Mouse (Mus musculus) embryonic facial prominence, embryonic 11.5 days (tissue): ENCODE results near the gene Lipc. TPM values are rescaled to one million over a fixed set of nuclear protein-coding genes. Genes with fewer than 3 reads are reported as not detected.

Experiments used
- ATAC-seq: fragments of 200-750 bp; cut with Nextera tagmentation; replicated peaks from 2 replicates; pipeline ENCODE4 v1.8.0; 2017; ENCODE audit warnings: low read depth; ENCODE audit not compliant: insufficient number of reproducible peaks, low FRiP score, low TSS enrichment
- DNase-seq: peaks from one replicate; pipeline ENCODE4 v3.0.0-alpha.2; 2015; ENCODE audit warnings: low spot score
- H3K27ac ChIP-seq: fragments of 300-500 bp; sonication (generic); replicated peaks from 2 replicates; pipeline ENCODE4 v1.5.1; 2014; ENCODE audit warnings: mild to moderate bottlenecking, low read depth, low read length, control low read depth
- H3K27me3 ChIP-seq: fragments of 300-500 bp; sonication (generic); 2 replicates; pipeline ENCODE4 v1.6.1; 2014; ENCODE audit warnings: mild to moderate bottlenecking, low read length, moderate library complexity, mixed read lengths; ENCODE audit not compliant: control insufficient read depth, insufficient read depth
- H3K36me3 ChIP-seq: fragments of 300-500 bp; sonication (generic); replicated peaks from 2 replicates; pipeline ENCODE4 v1.6.1; 2014; ENCODE audit warnings: low read depth, mild to moderate bottlenecking, low read length, moderate library complexity, mixed read lengths; ENCODE audit not compliant: control insufficient read depth, insufficient read depth
- H3K4me1 ChIP-seq: fragments of 300-500 bp; sonication (generic); 2 replicates; pipeline ENCODE4 v1.6.1; 2014; ENCODE audit warnings: low read length, mixed read lengths; ENCODE audit not compliant: control insufficient read depth, insufficient read depth
- H3K4me2 ChIP-seq: fragments of 300-500 bp; sonication (generic); 2 replicates; pipeline ENCODE4 v1.6.1; 2014; ENCODE audit warnings: low read depth, mild to moderate bottlenecking, control low read depth, low read length, moderate library complexity
- H3K4me3 ChIP-seq: fragments of 300-500 bp; sonication (generic); 2 replicates; pipeline ENCODE4 v1.5.1; 2014; ENCODE audit warnings: low read depth, low read length, control low read depth
- H3K9ac ChIP-seq: fragments of 300-500 bp; sonication (generic); replicated peaks from 2 replicates; pipeline ENCODE4 v1.6.1; 2014; ENCODE audit warnings: mild to moderate bottlenecking, control low read depth, low read length
- H3K9me3 ChIP-seq: fragments of 300-500 bp; sonication (generic); replicated peaks from 2 replicates; pipeline ENCODE4 v1.6.1; 2016; ENCODE audit warnings: mild to moderate bottlenecking, low read length, inconsistent platforms, mixed read lengths; ENCODE audit not compliant: control insufficient read depth
- WGBS: fragments of 180-500 bp; shearing (Covaris S2); extraction: QIAGEN DNeasy Blood & Tissue Kit; methylation state at CpG from one replicate; pipeline ENCODE4 v1.1.7; 2014; 5-methylcytosine and 5-hydroxymethylcytosine counted together
- polyA plus RNA-seq: library from polyadenylated mRNA; unstranded; fragments of >200 nt; fragmentation: Nextera tagmentation; extraction: Ambion mirVana; gene quantifications from 2 replicates; pipeline ENCODE4 v1.2.1, GENCODE M21; 2014

The Lipc gene
- polyA plus RNA-seq, 1 experiment from 2014 or later: not detected

DNA sequence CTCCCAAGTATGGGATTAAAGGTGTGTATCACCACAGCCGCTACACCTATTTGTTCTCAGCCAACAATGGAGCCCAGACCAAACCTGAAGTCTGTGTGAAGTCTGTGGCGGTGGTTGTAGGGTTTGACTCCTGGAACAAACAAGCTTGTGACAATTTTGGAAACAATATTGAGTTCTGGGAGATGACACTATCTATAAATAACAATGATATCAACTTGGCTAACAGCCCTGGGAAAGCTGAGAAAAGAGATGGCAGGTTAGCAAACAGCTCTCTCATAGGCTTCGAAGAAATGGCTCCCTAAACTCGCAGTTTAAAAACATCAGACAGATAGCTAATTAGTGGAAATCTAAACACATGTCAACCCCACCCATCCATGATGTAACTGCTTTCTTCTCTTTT lies 13.0 kb upstream of the Lipc start:
- Histone ChIP-seq H3K4me3 (no peak overlapping the region), H3K27ac (no peak overlapping the region), H3K9ac (no peak overlapping the region), H3K36me3 (no peaks in the 10 kb centered on the region), H3K4me2 (no peak overlapping the region), H3K4me1 (no peaks in the 10 kb centered on the region), H3K27me3 (no peaks in the 10 kb centered on the region), H3K9me3 (no peaks in the 10 kb centered on the region)
- ATAC-seq (no peak), DNase-seq (no peak)
- WGBS: 91% methylated on average over 4 of the region's 4 CpGs

DNA sequence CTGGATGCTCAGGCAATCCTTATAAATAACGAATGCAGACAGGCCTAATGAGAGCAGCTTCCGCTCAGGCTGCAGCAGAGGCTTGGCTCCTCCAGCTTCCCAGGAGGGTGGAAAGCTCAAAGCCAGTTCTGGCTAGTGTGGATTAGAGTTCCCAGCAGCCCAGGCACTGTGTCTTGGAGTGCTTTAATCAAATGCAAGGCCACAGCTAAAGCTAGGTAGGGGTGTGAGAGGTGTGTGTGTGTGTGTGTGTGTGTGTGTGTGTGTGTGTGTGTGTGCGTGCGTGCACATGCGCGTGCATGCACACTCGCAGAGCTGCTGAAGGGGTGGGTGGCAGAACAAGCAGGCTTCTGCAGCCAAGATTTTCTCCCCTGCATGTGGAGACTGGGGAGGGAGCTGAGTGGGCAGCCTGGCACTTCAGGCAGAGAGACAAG lies 11.4 kb upstream of the Lipc start:
- H3K27me3 ChIP-seq: no peaks in the 10 kb centered on the region
- no peaks in the 10 kb centered on the region for H3K4me1 ChIP-seq
- H3K9me3 ChIP-seq: no peaks in the 10 kb centered on the region
- no peaks in the 10 kb centered on the region for H3K36me3 ChIP-seq
- no peak; the same call in 1 of the 2 replicates for ATAC-seq
- no peak overlapping the region for H3K9ac ChIP-seq
- DNase-seq: peak; percentile 18
- H3K4me2 ChIP-seq: no peak overlapping the region
- no peak overlapping the region for H3K4me3 ChIP-seq
- H3K27ac ChIP-seq: no peak overlapping the region
- 75% methylated on average over 7 of the region's 7 CpGs for WGBS

DNA sequence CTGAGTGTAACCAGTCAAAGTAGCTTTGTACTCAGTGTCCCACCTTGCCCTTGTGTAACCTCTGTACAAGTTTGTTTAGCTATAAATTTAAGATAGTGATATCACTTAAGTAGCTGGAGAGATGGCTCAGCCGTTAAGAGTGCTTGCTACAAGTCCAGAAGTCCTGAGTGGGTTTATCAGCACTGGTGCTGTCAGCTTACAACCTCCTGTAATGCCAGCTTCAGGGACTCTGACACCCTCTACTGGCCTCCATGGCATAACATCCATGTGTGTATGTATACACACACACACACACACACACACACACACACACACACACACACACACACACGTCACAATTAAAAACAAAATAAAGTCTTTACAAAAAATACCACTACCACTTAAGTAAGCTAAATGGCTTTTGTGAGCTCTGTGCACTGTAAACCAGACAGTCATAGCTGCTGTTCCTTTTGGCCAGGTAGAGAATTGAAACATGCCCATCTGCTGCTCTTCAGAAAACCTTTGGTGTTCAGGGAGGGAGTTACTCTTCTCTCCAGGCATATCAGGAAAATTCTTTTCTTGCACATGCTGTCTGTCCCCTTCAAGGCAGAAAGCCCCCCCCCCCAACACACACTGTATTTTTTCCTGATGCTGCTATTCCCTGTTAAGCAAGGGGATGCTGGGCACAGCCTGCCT lies 10.9 kb upstream of the Lipc start:
- WGBS: 92% methylated on average over 2 of the region's 2 CpGs
- no peaks in the 10 kb centered on the region for H3K9me3 ChIP-seq

GRCm38 (mm10) chr9:70960301-70960700 lies 8.3 kb upstream of the Lipc start:
- no peaks in the 10 kb centered on the region for H3K9me3 ChIP-seq
- no peak overlapping the region for H3K4me3 ChIP-seq
- H3K9ac ChIP-seq: no peak overlapping the region
- no peak overlapping the region for H3K27ac ChIP-seq
- ATAC-seq: no peak
- no peak for DNase-seq
- H3K27me3 ChIP-seq: no peaks in the 10 kb centered on the region
- H3K36me3 ChIP-seq: no peaks in the 10 kb centered on the region
- 89% methylated on average over 5 of the region's 5 CpGs for WGBS
- H3K4me1 ChIP-seq: no peaks in the 10 kb centered on the region
- no peak overlapping the region for H3K4me2 ChIP-seq

More for the DNA sequence above, 10.9 kb upstream of the Lipc start:
- Histone ChIP-seq H3K9ac (no peak overlapping the region), H3K27ac (no peak overlapping the region), H3K4me1 (no peaks in the 10 kb centered on the region), H3K4me3 (no peak overlapping the region), H3K4me2 (no peak overlapping the region), H3K36me3 (no peaks in the 10 kb centered on the region), H3K27me3 (no peaks in the 10 kb centered on the region)
- no peak for ATAC-seq
- no peak for DNase-seq

DNA sequence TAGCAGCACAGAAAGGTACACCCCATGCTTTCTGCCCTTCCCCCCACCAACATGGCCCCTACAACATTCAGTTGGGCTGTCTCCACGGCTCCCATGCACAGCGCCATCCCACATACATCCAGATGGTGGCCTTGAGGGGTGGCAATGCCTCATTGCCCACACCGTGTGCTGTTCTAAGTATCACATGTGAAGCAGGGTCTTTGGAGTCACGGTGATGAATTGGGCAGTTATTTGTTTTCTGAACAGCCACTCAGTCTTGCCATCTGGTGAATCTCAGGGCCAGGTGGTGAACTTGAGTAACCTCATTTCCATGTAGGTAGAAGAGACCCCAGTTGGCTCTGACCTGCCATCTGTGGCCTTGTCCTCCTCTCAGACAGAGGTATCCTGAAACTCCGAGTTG lies 7.8 kb upstream of the Lipc start:
- DNase-seq (no peak), ATAC-seq (no peak)
- H3K9me3 ChIP-seq: no peaks in the 10 kb centered on the region
- no peaks in the 10 kb centered on the region for H3K36me3 ChIP-seq
- no peak overlapping the region for H3K4me2 ChIP-seq
- H3K27ac ChIP-seq: no peak overlapping the region
- no peaks in the 10 kb centered on the region for H3K27me3 ChIP-seq
- no peak overlapping the region for H3K4me3 ChIP-seq
- H3K9ac ChIP-seq: no peak overlapping the region
- no peaks in the 10 kb centered on the region for H3K4me1 ChIP-seq
- 79% methylated on average over 5 of the region's 5 CpGs for WGBS

GRCm38 (mm10) chr9:70959447-70959846 lies 7.4 kb upstream of the Lipc start:
- Histone ChIP-seq H3K9me3 (no peaks in the 10 kb centered on the region), H3K27ac (no peak overlapping the region), H3K4me2 (no peak overlapping the region), H3K4me3 (no peak overlapping the region), H3K27me3 (no peaks in the 10 kb centered on the region), H3K4me1 (no peaks in the 10 kb centered on the region), H3K36me3 (no peaks in the 10 kb centered on the region), H3K9ac (no peak overlapping the region)
- ATAC-seq (no peak), DNase-seq (no peak)
- WGBS: 80% methylated on average over 3 of the region's 3 CpGs

GRCm38 (mm10) chr9:70958381-70958780 lies 6.4 kb upstream of the Lipc start:
- Histone ChIP-seq H3K4me2 (no peak overlapping the region), H3K9ac (no peak overlapping the region), H3K9me3 (no peaks in the 10 kb centered on the region), H3K36me3 (no peaks in the 10 kb centered on the region), H3K27me3 (no peaks in the 10 kb centered on the region), H3K27ac (no peak overlapping the region), H3K4me3 (no peak overlapping the region), H3K4me1 (no peaks in the 10 kb centered on the region)
- ATAC-seq (no peak), DNase-seq (no peak)
- WGBS: 68% methylated on average over 5 of the region's 5 CpGs

DNA sequence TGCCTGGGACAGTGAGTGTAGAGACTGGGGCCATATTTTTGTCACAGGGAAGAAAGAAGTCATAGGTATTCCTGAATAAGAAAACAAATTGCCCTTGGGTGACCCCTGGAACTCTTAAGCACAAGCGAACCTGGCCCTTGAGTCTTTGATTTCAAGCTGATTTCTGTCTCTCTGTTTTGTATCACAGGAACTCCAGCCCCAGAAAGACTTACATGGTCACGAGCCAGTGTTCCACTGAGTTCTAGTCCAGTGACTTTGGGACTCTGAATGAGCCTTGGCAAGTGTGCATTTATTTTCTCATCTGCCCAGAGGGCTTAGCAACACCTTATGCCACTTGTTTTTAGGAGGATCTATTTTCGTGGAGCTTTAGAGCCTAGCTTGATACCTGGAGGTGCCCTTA lies 5.7 kb upstream of the Lipc start:
- Histone ChIP-seq H3K9ac (no peak overlapping the region), H3K4me2 (no peak overlapping the region), H3K36me3 (no peaks in the 10 kb centered on the region), H3K9me3 (no peaks in the 10 kb centered on the region), H3K27ac (no peak overlapping the region), H3K4me1 (no peaks in the 10 kb centered on the region), H3K4me3 (no peak overlapping the region), H3K27me3 (no peaks in the 10 kb centered on the region)
- ATAC-seq (no peak), DNase-seq (no peak)
- WGBS: 67% methylated on average over 3 of the region's 3 CpGs
